Comparison of ENCODE assay signal across 17 mouse cellular contexts in genomic region chr9:68356078-68356477, GRCm38 (mm10).
DNase-seq lines count a peak whose midpoint lies in the region.
"Had no signal": no experiment of that assay in that cellular context is flagged by ENCODE, and none has a peak within 500 bp of the region (broad histone marks: within the 10 kb centered on the region; RNA-seq: fewer than 3 reads in every experiment).

No protein-coding gene starts in this region.

- DNase-seq in cerebellum, adult 11-12 months = peak; percentile 9
- no peak for DNase-seq in cerebellum, postnatal 14 days
- DNase-seq in gastrocnemius, postnatal 25 days = peak; percentile 13
- DNase-seq in gastrocnemius, postnatal 4 days (ENCODE audit: low spot score in 2 of 2) = no peak
- peak; percentile 2 for DNase-seq in lung, postnatal 14 days
- no peak for DNase-seq in lung, postnatal 25 days (ENCODE audit: low spot score)
- peak; percentile 39 for DNase-seq in skeletal muscle tissue, adult 2 months (ENCODE audit: low read depth, low spot score)
- DNase-seq in frontal cortex, postnatal 25 days (ENCODE audit: low spot score in 2 of 2) = no peak
- DNase-seq: adrenal gland, postnatal 14 days; cerebellum, postnatal 25 days; embryo, embryonic 11 days; kidney, adult 2 months; liver; lung, postnatal 36 days; midbrain, embryonic 14.5 days; retina, postnatal 1 day; thymus, postnatal 36 days had no signal

Comparison
In these comparisons a context has a peak if more than half of its experiments do, and no peak if none do; other contexts are left out.
1. DNase-seq: peak in cerebellum, adult 11-12 months (single experiment), gastrocnemius, postnatal 25 days (single experiment), lung, postnatal 14 days (single experiment) and skeletal muscle tissue, adult 2 months (single experiment); none in cerebellum, postnatal 14 days (0 of 2), gastrocnemius, postnatal 4 days (0 of 2), lung, postnatal 25 days (single experiment) and frontal cortex, postnatal 25 days (0 of 2).